Mouse (Mus musculus): Measurements from ENCODE around the gene Esp8.
"Not testable (repeated sequence)": the region's sequence is repeated elsewhere in the genome, so short reads cannot be mapped to it uniquely, and the experiment has no call there.

Esp8 gene

GRCm38 (mm10) chr17:40519818-40520217, at the start of gene Esp8:
Esp8 (plus strand) TSS chr17:40520022.
- no peak for DNase-seq (ENCODE audit: low spot score)

- DNase-seq (ENCODE audit: low spot score), result not testable (repeated sequence)
These were observed 36.3 kb upstream of the Esp8 start for GRCm38 (mm10) chr17:40483566-40483965.

- DNase-seq (ENCODE audit: low spot score), result not testable (repeated sequence)
These were observed 24.2 kb upstream of the Esp8 start for GRCm38 (mm10) chr17:40495468-40496185.

- no peak for DNase-seq (ENCODE audit: low spot score)
These were observed 10.0 kb downstream of the Esp8 start for GRCm38 (mm10) chr17:40529813-40530212.

- no peak for DNase-seq (ENCODE audit: low spot score)
These were observed 11.3 kb downstream of the Esp8 start for GRCm38 (mm10) chr17:40531147-40531546.

- not testable (repeated sequence) for DNase-seq (ENCODE audit: low spot score)
These were observed 27.2 kb downstream of the Esp8 start for GRCm38 (mm10) chr17:40547005-40547404.

GRCm38 (mm10) chr17:40553470-40553869, 33.6 kb downstream of the Esp8 start:
- DNase-seq (ENCODE audit: low spot score), result no peak

GRCm38 (mm10) chr17:40561207-40561606, 41.4 kb downstream of the Esp8 start, which contains the start of gene Esp6:
Esp6 (plus strand) TSS chr17:40561507.
- no peak for DNase-seq (ENCODE audit: low spot score)

Data from adipocyte (in vitro differentiated cells).